Mouse (Mus musculus) stomach, embryonic 15.5 days (tissue): ENCODE data around the gene Stub1. TPM values are rescaled to one million over a fixed set of nuclear protein-coding genes. Genes with fewer than 3 reads are reported as not detected.
A peak's percentile ranks its signal among the peaks of the same experiment; 100 is the strongest.

Experiments used
- ATAC-seq: fragments of 200-750 bp; cut with Nextera tagmentation; 2 replicates; pipeline ENCODE4 v1.8.0; 2017; ENCODE audit warnings: low read depth, moderate number of reproducible peaks, moderate TSS enrichment; ENCODE audit not compliant: insufficient read depth, low FRiP score
- H3K27ac ChIP-seq: fragments of 300-500 bp; sonication (generic); 2 replicates; pipeline ENCODE4 v1.5.1; 2015; ENCODE audit warnings: mild to moderate bottlenecking, inconsistent platforms
- H3K27me3 ChIP-seq: fragments of 300-500 bp; sonication (generic); replicated peaks from 2 replicates; pipeline ENCODE4 v1.6.1; 2015; ENCODE audit warnings: inconsistent platforms
- H3K36me3 ChIP-seq: fragments of 300-500 bp; sonication (generic); 2 replicates; pipeline ENCODE4 v1.6.1; 2015; ENCODE audit warnings: inconsistent platforms
- H3K4me1 ChIP-seq: fragments of 300-500 bp; sonication (generic); 2 replicates; pipeline ENCODE4 v1.6.1; 2015; ENCODE audit warnings: inconsistent platforms
- H3K4me2 ChIP-seq: fragments of 300-500 bp; sonication (generic); 2 replicates; pipeline ENCODE4 v1.6.1; 2015; ENCODE audit warnings: mild to moderate bottlenecking, inconsistent platforms
- H3K4me3 ChIP-seq: fragments of 300-500 bp; sonication (generic); replicated peaks from 2 replicates; pipeline ENCODE4 v1.5.1; 2015; ENCODE audit warnings: inconsistent platforms
- H3K9ac ChIP-seq: fragments of 300-500 bp; sonication (generic); 2 replicates; pipeline ENCODE4 v1.6.1; 2015; ENCODE audit warnings: inconsistent platforms
- H3K9me3 ChIP-seq: fragments of 300-500 bp; sonication (generic); 2 replicates; pipeline ENCODE4 v1.6.1; 2016; ENCODE audit warnings: inconsistent platforms
- WGBS: fragments of 180-500 bp; shearing (Covaris S2); methylation state at CpG from one replicate; pipeline ENCODE4 v1.1.7; 2015; 5-methylcytosine and 5-hydroxymethylcytosine counted together
- polyA plus RNA-seq: library from polyadenylated mRNA; unstranded; fragments of >200 nt; fragmentation: Nextera tagmentation; extraction: Ambion mirVana; gene quantifications from 2 replicates; pipeline ENCODE4 v1.2.1, GENCODE M21; 2015

The Stub1 gene
- polyA plus RNA-seq, 1 experiment from 2014 or later = 312 TPM

DNA sequence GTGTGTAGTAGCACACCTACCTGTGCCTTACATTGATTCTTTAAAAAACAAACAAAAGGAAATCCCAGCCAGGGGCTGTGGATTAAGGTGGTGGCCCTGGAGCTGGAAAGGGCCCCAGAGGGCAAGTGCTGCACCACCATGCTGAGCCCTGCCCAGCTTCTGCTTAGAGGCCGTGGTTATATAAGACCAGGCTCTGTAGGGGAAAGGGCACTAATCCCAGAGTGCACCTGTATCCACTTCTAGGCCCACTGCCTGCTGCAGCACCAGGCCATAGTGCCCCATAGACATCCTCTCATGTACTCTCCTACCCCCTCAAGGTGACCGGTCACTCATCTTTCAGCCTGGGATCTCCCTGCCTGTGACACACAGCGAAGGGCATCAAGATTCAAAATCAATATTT is 33.0 kb upstream of the Stub1 start:
- Histone ChIP-seq H3K4me3 (no peak overlapping the region), H3K4me2 (no peak overlapping the region), H3K9me3 (no peaks in the 10 kb centered on the region), H3K4me1 (peaks cover 19% of the 10 kb centered on the region), H3K9ac (no peak overlapping the region), H3K27me3 (no peaks in the 10 kb centered on the region), H3K27ac (no peak overlapping the region), H3K36me3 (no peaks in the 10 kb centered on the region)
- 85% methylated on average over 3 of the region's 3 CpGs for WGBS
- ATAC-seq = no peak

DNA sequence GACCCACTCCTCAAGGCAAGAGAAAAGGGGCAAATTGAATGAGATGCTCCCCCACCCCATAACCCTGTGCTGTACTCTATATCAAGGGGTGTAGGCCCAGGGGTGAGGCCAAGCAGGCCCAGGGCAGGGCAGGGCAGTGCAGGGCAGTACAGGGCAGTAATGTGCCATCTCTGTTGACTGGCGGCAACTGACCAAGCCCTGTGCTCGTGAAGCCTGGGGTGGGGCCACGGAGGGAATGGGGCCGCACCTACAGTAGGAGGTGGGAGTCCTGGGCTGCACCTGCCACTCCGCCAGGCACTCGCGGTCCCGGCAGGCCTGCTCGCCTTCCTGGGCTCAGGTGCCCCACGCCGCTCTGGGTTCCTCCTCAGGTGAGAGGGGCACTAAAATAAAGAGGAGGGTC is 32.1 kb upstream of the Stub1 start:
- Histone ChIP-seq H3K4me1 (peaks cover 26% of the 10 kb centered on the region), H3K27me3 (no peaks in the 10 kb centered on the region), H3K4me2 (no peak overlapping the region), H3K9ac (no peak overlapping the region), H3K9me3 (no peaks in the 10 kb centered on the region), H3K27ac (peak overlapping the region; percentile 31; the same call in 1 of the 2 replicates), H3K36me3 (no peaks in the 10 kb centered on the region), H3K4me3 (peak overlapping the region; percentile 6; the same call in 1 of the 2 replicates)
- 84% methylated on average over 11 of the region's 11 CpGs for WGBS
- no peak for ATAC-seq

DNA sequence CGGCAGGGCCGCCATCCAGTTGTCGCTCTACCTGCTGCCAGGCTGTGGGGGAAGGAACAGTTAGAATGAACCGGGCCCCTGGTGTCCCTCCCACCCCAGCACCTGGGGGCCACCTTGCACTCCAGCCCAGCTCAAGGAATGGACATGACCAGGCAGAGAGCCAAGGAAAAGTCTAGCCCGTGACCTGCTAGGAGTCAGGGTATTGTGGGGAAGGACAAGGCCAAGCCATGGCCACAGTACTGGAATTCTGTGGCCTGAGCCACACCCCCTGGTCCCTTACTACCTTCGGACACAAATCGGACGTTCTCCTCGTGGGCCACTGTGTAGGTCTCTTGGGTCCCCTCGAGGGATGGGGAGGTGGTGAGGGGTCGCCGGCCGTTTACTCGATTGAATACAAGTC is 31.1 kb upstream of the Stub1 start:
- Histone ChIP-seq H3K9me3 (no peaks in the 10 kb centered on the region), H3K27ac (no peak overlapping the region), H3K36me3 (no peaks in the 10 kb centered on the region), H3K9ac (no peak overlapping the region), H3K4me3 (no peak overlapping the region), H3K4me2 (no peak overlapping the region), H3K4me1 (peaks cover 29% of the 10 kb centered on the region), H3K27me3 (no peaks in the 10 kb centered on the region)
- no peak for ATAC-seq
- 93% methylated on average over 14 of the region's 14 CpGs for WGBS

DNA sequence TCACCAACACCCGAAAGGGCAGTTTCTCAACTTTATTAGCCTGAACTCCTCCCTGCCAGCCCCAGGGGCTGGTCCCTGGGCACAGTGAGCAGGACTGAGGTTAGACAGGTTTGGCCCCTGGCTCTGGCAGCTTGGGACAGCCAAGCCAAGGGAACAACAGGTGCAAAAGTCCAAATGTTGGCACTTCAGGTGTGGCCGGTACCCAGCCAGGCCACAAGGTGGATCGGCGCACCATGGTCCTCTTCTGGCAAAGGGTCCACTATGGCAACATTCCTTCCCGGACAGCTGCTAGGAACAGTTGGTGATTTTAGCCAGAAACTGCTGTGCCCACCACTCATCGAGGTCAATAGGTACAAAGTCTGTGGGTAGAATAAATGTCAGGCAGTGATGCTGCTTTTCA is 30.5 kb upstream of the Stub1 start:
- Histone ChIP-seq H3K27ac (no peak overlapping the region), H3K36me3 (no peaks in the 10 kb centered on the region), H3K4me3 (no peak overlapping the region), H3K27me3 (no peaks in the 10 kb centered on the region), H3K4me2 (no peak overlapping the region), H3K9ac (no peak overlapping the region), H3K9me3 (no peaks in the 10 kb centered on the region), H3K4me1 (peaks cover 25% of the 10 kb centered on the region)
- no peak for ATAC-seq
- WGBS = 84% methylated on average over 6 of the region's 6 CpGs

DNA sequence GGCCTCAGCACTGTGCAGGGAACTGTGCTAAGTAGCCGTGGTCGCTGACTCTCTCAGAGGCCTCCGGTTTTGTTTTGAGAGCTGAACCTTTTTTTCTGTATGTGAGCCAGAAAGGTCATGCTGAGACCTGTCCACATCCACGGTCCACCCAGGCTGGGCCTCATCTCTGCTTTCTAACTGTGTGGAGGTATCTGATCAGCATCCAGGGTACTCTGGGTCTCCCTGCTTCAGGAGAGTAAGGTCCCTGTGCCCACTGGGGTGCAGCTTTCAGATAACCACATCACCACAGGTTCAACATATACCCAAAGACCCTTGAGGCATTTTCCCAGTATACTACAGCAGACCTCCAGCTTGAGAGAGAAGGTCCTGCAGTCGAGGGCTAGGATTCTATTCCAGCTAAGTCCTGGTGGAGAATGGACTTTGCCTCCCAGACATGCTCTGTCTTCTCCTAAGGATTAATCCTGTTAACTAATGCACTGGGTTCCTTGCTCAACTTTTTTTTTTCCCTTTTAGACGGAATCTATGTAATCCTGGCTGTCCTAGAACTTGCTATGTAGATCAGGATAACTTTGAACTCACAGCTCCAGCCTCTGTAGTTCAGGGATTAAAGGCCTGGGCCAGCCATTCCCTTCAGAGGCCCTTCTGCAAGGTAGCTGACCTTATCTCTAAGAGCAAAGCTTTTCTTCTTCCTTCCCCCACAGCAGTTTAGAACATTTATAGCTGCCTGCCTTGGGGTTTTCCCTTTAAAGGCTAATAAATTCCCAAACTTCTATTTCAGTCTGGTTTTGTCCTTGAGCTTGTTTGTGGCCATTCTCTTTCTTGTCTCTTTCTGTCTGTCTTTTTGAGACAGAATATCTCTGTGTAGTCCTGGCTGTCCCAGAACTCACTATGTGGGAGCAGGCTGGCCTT is 28.8 kb upstream of the Stub1 start:
- H3K27me3 ChIP-seq = no peaks in the 10 kb centered on the region
- H3K27ac ChIP-seq = peak overlapping the region; percentile 73
- peak overlapping the region; percentile 70 for H3K4me3 ChIP-seq
- no peaks in the 10 kb centered on the region for H3K36me3 ChIP-seq
- WGBS = 11% methylated on average over 6 of the region's 6 CpGs
- peaks cover 14% of the 10 kb centered on the region for H3K4me1 ChIP-seq
- ATAC-seq = 0 out of 2 replicates have a peak, but pooled peaks have one; percentile 5
- H3K4me2 ChIP-seq = peak overlapping the region; percentile 92
- H3K9ac ChIP-seq = peak overlapping the region; percentile 68
- H3K9me3 ChIP-seq = no peaks in the 10 kb centered on the region

DNA sequence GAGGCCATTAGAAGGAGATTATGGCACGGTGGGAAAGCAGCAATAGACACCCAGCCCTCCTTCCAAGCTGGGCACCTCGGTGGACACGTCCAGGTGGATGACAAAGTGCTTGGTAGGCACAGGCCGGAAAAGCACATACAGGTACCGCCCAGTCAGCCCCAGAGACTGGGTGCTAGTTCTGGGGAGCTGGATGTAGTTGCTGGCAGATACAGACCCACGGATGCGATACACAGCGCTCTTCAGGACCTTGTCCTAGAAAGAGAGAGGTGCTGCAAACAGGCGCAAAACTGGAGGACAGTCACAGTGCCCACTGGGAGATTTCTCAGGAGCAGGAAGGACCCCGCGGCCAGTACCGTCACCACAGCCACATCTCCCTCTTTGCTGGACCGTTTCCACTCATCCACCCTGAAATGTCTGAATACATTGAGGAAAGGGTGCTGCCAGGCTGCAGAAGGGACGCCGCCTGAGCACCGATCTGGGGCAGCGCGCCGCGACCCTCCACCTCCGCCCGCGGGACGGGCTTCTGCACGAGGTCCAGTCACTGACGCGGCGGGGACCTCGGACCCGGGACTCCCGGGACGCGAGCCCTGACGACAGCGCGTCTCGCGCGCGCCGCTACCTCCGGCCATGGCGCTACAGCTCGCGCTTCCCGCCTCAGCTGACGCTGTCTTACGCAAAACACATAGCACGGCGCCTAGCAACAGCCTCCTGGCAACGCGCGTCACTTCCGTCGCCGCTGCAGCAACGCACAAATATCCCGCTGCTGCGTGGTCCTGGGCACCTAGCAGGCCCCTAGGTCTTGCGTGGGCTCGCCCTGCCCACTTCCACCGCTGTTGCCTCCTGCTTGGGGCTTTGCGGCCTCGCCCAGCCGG is 27.9 kb upstream of the Stub1 start, which contains the start of gene Wdr90:
Gene Wdr90 (minus strand): TSS at position 670 of the 872 bp plus-strand sequence.
- Histone ChIP-seq H3K4me2 (peak within 1 kb of the TSS; percentile 92), H3K27me3 (no peaks in the 10 kb centered on the region), H3K9ac (peak within 1 kb of the TSS; percentile 71), H3K27ac (peak within 1 kb of the TSS; percentile 73), H3K4me3 (peak within 1 kb of the TSS; percentile 70), H3K36me3 (no peaks in the 10 kb centered on the region), H3K9me3 (no peaks in the 10 kb centered on the region), H3K4me1 (peaks cover 14% of the 10 kb centered on the region)
- peak; percentile 91 for ATAC-seq
- 3% methylated on average over 65 of the region's 65 CpGs for WGBS

DNA sequence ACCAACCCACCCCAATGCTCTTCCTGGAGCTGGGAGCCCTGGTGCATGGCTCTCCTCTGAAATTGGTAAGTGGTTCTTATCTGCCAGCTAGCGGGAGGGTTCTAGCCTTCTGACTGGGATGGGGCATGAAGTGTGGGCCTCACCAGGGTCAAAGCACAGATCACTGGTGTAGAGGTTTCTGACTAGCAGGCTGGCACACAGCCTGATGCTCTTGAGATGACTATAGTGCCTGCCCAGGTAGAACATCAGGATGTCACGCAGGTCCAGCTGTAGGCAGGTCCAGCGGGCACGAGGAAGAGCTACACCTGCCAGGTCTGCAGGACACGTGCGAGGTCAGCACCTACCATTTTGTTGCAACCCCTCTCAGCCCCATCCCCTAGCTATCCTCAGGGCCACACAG is 27.0 kb upstream of the Stub1 start:
- 89% methylated on average over 6 of the region's 6 CpGs for WGBS
- Histone ChIP-seq H3K4me3 (peak overlapping the region; percentile 70; the same call in 1 of the 2 replicates), H3K9ac (peak overlapping the region; percentile 71; the same call in 1 of the 2 replicates)

DNA sequence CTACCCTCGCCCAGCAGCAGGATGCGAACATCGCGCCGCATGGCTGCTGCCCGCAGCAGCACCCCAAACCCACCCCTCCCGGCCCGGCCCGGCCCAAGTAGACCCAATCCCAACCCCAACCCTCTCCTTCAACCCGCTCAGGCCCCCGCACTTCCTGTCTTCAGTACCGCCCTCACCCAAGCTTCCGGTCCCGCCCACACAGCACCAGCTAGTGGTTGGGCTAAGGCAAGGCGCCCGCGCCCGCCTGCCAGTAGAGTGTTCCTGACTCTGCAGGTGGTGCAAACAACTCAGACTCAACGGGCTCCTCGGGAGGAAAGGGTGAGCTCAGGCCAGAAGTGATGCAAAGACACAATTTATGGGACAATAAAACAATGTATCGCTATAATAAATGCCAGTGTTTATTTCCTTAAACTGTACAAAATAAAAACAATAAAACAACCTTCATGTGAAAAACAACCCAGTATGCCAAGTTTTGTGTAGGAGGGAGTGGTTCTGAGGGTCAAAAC is 11.2 kb upstream of the Stub1 start, which contains the start of gene Rhot2:
Gene Rhot2 (minus strand): TSS at position 456 of the 506 bp plus-strand sequence.
- WGBS = 2% methylated on average over 21 of the region's 21 CpGs
- H3K27me3 ChIP-seq = no peaks in the 10 kb centered on the region
- peak; percentile 96 for ATAC-seq
- H3K9ac ChIP-seq = peak within 1 kb of the TSS; percentile 88
- no peaks in the 10 kb centered on the region for H3K9me3 ChIP-seq
- H3K4me3 ChIP-seq = peak within 1 kb of the TSS; percentile 87
- peaks cover 15% of the 10 kb centered on the region for H3K4me1 ChIP-seq
- H3K27ac ChIP-seq = peak within 1 kb of the TSS; percentile 86
- peaks cover 38% of the 10 kb centered on the region for H3K36me3 ChIP-seq
- H3K4me2 ChIP-seq = peak within 1 kb of the TSS; percentile 88

More for the DNA sequence above, 27.0 kb upstream of the Stub1 start:
- no peaks in the 10 kb centered on the region for H3K9me3 ChIP-seq
- H3K4me1 ChIP-seq = peaks cover 14% of the 10 kb centered on the region
- H3K36me3 ChIP-seq = peaks cover under 1% of the 10 kb centered on the region; the same call in 1 of the 2 replicates
- H3K27me3 ChIP-seq = no peaks in the 10 kb centered on the region
- ATAC-seq = no peak
- peak overlapping the region; percentile 92 for H3K4me2 ChIP-seq
- H3K27ac ChIP-seq = no peak overlapping the region

DNA sequence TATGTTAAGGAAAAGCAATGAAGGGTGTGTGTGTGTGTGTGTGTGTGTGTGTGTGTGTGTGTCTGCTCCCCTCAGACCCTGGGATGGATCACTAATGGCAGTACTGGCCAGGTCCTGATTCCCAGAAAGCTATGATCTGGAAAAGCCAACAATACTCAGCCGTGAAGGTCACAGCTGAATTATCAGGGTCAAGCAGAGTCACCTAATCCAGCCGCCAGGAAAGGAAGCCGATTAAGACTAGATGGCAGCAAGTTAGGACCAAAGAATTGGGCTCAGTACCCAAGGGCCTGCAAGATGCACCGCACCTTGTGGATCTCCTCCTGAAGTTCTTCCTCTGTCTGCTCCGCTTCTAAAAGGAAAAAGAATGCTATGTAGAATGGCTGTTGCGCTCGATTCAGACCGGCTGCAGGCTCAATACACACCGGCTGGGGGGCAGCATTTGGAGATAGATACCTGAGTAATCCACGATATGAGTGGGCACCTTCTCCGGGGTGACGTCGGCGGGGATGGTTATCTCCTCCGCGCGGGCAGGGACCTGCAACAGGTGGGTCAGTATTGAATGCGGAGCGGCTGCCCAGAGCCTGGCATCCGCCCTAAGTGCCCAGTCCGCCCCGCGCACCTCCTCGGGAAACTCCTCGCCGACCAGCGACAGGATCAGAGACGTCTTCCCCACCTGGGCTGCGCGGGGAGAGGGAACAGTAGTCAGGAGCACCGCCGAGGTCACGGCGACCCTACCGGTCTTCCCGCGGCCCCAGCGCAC is 10.6 kb upstream of the Stub1 start:
- 2% methylated on average over 38 of the region's 38 CpGs for WGBS
- H3K27me3 ChIP-seq = no peaks in the 10 kb centered on the region
- peaks cover 17% of the 10 kb centered on the region for H3K4me1 ChIP-seq
- peak overlapping the region; percentile 88 for H3K9ac ChIP-seq
- peaks cover 45% of the 10 kb centered on the region for H3K36me3 ChIP-seq
- ATAC-seq = peak; percentile 3; the same call in 1 of the 2 replicates
- peak overlapping the region; percentile 87 for H3K4me3 ChIP-seq
- peak overlapping the region; percentile 88 for H3K4me2 ChIP-seq
- H3K27ac ChIP-seq = peak overlapping the region; percentile 86
- H3K9me3 ChIP-seq = no peaks in the 10 kb centered on the region

DNA sequence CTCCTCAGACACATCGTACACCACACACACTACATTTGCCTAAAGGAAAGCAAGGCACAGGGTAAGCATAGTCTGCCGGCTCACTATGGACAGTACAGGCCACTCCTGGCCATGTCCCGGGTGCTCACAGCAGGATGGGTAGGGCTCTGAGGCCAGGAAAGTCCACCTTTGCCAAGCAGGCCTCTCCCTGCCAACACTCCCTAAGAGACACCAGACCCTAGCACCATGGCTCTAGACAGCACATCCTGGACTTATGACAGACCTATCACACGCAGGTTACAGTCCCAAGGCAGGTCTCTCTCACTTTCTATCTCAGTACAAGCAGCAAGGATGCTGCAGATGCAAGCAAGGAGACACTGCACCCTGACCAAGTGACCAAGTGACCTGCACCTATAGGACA is 9.9 kb upstream of the Stub1 start:
- H3K36me3 ChIP-seq = peaks cover 42% of the 10 kb centered on the region
- no peak for ATAC-seq

DNA sequence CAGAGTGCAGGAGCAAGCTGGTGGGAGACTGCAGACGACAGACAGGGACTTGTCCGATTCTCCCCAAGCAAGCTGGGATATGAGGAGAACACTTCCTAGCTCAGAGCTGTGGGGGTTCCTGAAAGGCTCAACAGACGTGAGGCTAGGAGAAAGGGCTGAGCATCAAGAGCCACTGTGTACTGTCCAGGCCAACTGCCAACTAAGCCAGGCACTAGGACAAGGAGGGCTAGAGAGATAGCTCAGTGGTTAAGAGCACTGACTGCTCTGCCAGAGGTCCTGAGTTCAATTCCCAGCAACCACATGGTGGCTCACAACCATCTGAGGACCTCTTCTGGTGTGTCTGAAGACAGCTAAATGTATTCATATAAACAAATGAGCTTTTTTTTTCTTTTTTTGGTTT is 9.3 kb upstream of the Stub1 start:
- WGBS = 86% methylated on average over 3 of the region's 3 CpGs
- H3K4me3 ChIP-seq = no peak overlapping the region
- no peaks in the 10 kb centered on the region for H3K27me3 ChIP-seq
- H3K4me1 ChIP-seq = peaks cover 21% of the 10 kb centered on the region
- H3K4me2 ChIP-seq = no peak overlapping the region
- H3K9me3 ChIP-seq = no peaks in the 10 kb centered on the region
- H3K36me3 ChIP-seq = peaks cover 41% of the 10 kb centered on the region
- ATAC-seq = no peak
- no peak overlapping the region for H3K27ac ChIP-seq
- no peak overlapping the region for H3K9ac ChIP-seq

More for the DNA sequence above, 9.9 kb upstream of the Stub1 start:
- Histone ChIP-seq H3K27me3 (no peaks in the 10 kb centered on the region), H3K27ac (no peak overlapping the region), H3K4me3 (peak overlapping the region; percentile 87), H3K4me2 (peak overlapping the region; percentile 88), H3K9ac (0 out of 2 replicates have a peak overlapping the region, but pooled peaks have one; percentile 88), H3K4me1 (peaks cover 18% of the 10 kb centered on the region), H3K9me3 (no peaks in the 10 kb centered on the region)
- WGBS = 90% methylated on average over 4 of the region's 4 CpGs
